Mouse (Mus musculus): ENCODE data around the gene Stard5.

DNA sequence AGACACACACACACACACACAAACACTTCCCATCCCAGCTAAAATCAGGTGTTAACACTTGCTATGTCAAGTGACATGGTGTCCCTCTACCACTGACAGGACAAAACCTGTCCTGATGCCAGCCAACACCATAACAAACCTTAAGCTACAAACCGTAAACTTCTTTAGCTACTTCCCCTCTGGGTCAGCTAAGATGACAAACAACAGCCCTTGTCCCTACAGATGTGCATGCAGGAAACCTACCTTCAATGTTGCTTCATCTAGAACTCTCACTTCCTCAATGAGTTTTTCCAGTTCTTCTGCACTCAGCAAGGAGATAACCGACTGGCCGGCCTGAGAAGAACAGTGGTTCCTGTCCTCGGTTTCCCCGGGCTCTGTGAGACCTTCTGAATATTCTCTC, 18.9 kb downstream of the Stard5 start:
- TF ChIP-seq CTCF (IDR thresholded peaks at IDR 0.05; ENCODE audit: low read depth, low read length) (no peak), POLR2A (IDR thresholded peaks at IDR 0.05; ENCODE audit: borderline replicate concordance, low read depth, low read length) (no peak)
